Mouse (Mus musculus): ENCODE data around the gene Gm49384. TPM values are rescaled to one million over a fixed set of nuclear protein-coding genes. Genes with fewer than 3 reads are reported as not detected.
"Not testable (repeated sequence)": the region's sequence is repeated elsewhere in the genome, so short reads cannot be mapped to it uniquely, and the experiment has no call there.

Gene Gm49384
- polyA plus RNA-seq, 1 experiment from 2014 or later: 46.3 TPM

GRCm38 (mm10) chr12:69159578-69159940, 44.5 kb downstream of the Gm49384 start:
- Histone ChIP-seq H3K27ac (replicated peaks; ENCODE audit: low read depth, low read length) (no peak overlapping the region), H3K9ac (replicated peaks; ENCODE audit: low read length) (no peak overlapping the region), H3K4me3 (ENCODE audit: low read depth, low read length) (no peak overlapping the region), H3K9me3 (replicated peaks; ENCODE audit: control insufficient read depth, low read length) (no peaks in the 10 kb centered on the region), H3K4me2 (ENCODE audit: low read depth, low read length) (no peak overlapping the region), H3K36me3 (replicated peaks; ENCODE audit: control insufficient read depth, insufficient read depth, low read depth, low read length) (peaks cover 5% of the 10 kb centered on the region), H3K4me1 (ENCODE audit: control insufficient read depth, insufficient read depth, low read length) (no peaks in the 10 kb centered on the region), H3K27me3 (ENCODE audit: control insufficient read depth, insufficient read depth, low read length) (no peaks in the 10 kb centered on the region)
- DNase-seq (ENCODE audit: low spot score) (peak; percentile 83), ATAC-seq (replicated peaks; ENCODE audit: insufficient number of reproducible peaks, low FRiP score, low TSS enrichment, low read depth) (no peak)
- WGBS: 7% methylated on average over 9 of the region's 9 CpGs

GRCm38 (mm10) chr12:69158765-69159577, 45.1 kb downstream of the Gm49384 start, which contains the start of gene Rps29:
Rps29 (minus strand) TSS chr12:69159186.
- H3K9me3 ChIP-seq (replicated peaks; ENCODE audit: control insufficient read depth, low read length): not testable (repeated sequence)
- WGBS: under 1% methylated on average over 57 of the region's 68 CpGs
- peak; percentile 99 for DNase-seq (ENCODE audit: low spot score)

GRCm38 (mm10) chr12:69158366-69158764, 45.7 kb downstream of the Gm49384 start:
- Histone ChIP-seq H3K4me3 (ENCODE audit: low read depth, low read length) (peak overlapping the region; percentile 71), H3K9ac (replicated peaks; ENCODE audit: low read length) (peak overlapping the region; percentile 91), H3K27ac (replicated peaks; ENCODE audit: low read depth, low read length) (peak overlapping the region; percentile 77), H3K4me2 (ENCODE audit: low read depth, low read length) (peak overlapping the region; percentile 70), H3K4me1 (ENCODE audit: control insufficient read depth, insufficient read depth, low read length) (no peaks in the 10 kb centered on the region), H3K36me3 (replicated peaks; ENCODE audit: control insufficient read depth, insufficient read depth, low read depth, low read length) (peaks cover 5% of the 10 kb centered on the region), H3K27me3 (ENCODE audit: control insufficient read depth, insufficient read depth, low read length) (no peaks in the 10 kb centered on the region), H3K9me3 (replicated peaks; ENCODE audit: control insufficient read depth, low read length) (no peaks in the 10 kb centered on the region)
- DNase-seq (ENCODE audit: low spot score): peak; percentile 36
- no peak for ATAC-seq (replicated peaks; ENCODE audit: insufficient number of reproducible peaks, low FRiP score, low TSS enrichment, low read depth)
- WGBS: 0% methylated on average over 19 of the region's 19 CpGs

More at GRCm38 (mm10) chr12:69158765-69159577, 45.1 kb downstream of the Gm49384 start, which contains the start of gene Rps29:
- not testable (repeated sequence) for H3K27me3 ChIP-seq (ENCODE audit: control insufficient read depth, insufficient read depth, low read length); H3K4me1 ChIP-seq (ENCODE audit: control insufficient read depth, insufficient read depth, low read length); H3K36me3 ChIP-seq (replicated peaks; ENCODE audit: control insufficient read depth, insufficient read depth, low read depth, low read length)
- Histone ChIP-seq H3K9ac (replicated peaks; ENCODE audit: low read length) (peak within 1 kb of the TSS; percentile 91), H3K4me3 (ENCODE audit: low read depth, low read length) (peak within 1 kb of the TSS; percentile 71), H3K27ac (replicated peaks; ENCODE audit: low read depth, low read length) (peak within 1 kb of the TSS; percentile 77), H3K4me2 (ENCODE audit: low read depth, low read length) (peak within 1 kb of the TSS; percentile 70)
- peak; percentile 99 for ATAC-seq (replicated peaks; ENCODE audit: insufficient number of reproducible peaks, low FRiP score, low TSS enrichment, low read depth)

- no peaks in the 10 kb centered on the region for H3K27me3 ChIP-seq (ENCODE audit: control insufficient read depth, insufficient read depth, low read length)
- H3K27ac ChIP-seq (replicated peaks; ENCODE audit: low read depth, low read length): no peak overlapping the region
- H3K4me2 ChIP-seq (ENCODE audit: low read depth, low read length): no peak overlapping the region
- no peaks in the 10 kb centered on the region for H3K9me3 ChIP-seq (replicated peaks; ENCODE audit: control insufficient read depth, low read length)
- peaks cover 5% of the 10 kb centered on the region for H3K36me3 ChIP-seq (replicated peaks; ENCODE audit: control insufficient read depth, insufficient read depth, low read depth, low read length)
- ATAC-seq (replicated peaks; ENCODE audit: insufficient number of reproducible peaks, low FRiP score, low TSS enrichment, low read depth) (no peak), DNase-seq (ENCODE audit: low spot score) (no peak)
- H3K9ac ChIP-seq (replicated peaks; ENCODE audit: low read length): no peak overlapping the region
- H3K4me1 ChIP-seq (ENCODE audit: control insufficient read depth, insufficient read depth, low read length): no peaks in the 10 kb centered on the region
- H3K4me3 ChIP-seq (ENCODE audit: low read depth, low read length): no peak overlapping the region
- 92% methylated on average over 2 of the region's 2 CpGs for WGBS
These were observed 47.0 kb downstream of the Gm49384 start for GRCm38 (mm10) chr12:69157107-69157506.

GRCm38 (mm10) chr12:69156436-69156835, 47.6 kb downstream of the Gm49384 start:
- Histone ChIP-seq H3K4me3 (ENCODE audit: low read depth, low read length) (no peak overlapping the region), H3K9me3 (replicated peaks; ENCODE audit: control insufficient read depth, low read length) (no peaks in the 10 kb centered on the region), H3K36me3 (replicated peaks; ENCODE audit: control insufficient read depth, insufficient read depth, low read depth, low read length) (peaks cover 5% of the 10 kb centered on the region), H3K4me1 (ENCODE audit: control insufficient read depth, insufficient read depth, low read length) (no peaks in the 10 kb centered on the region), H3K27me3 (ENCODE audit: control insufficient read depth, insufficient read depth, low read length) (no peaks in the 10 kb centered on the region), H3K27ac (replicated peaks; ENCODE audit: low read depth, low read length) (no peak overlapping the region), H3K9ac (replicated peaks; ENCODE audit: low read length) (no peak overlapping the region), H3K4me2 (ENCODE audit: low read depth, low read length) (no peak overlapping the region)
- no peak for DNase-seq (ENCODE audit: low spot score)
- ATAC-seq (replicated peaks; ENCODE audit: insufficient number of reproducible peaks, low FRiP score, low TSS enrichment, low read depth): no peak
- 87% methylated on average over 4 of the region's 4 CpGs for WGBS

GRCm38 (mm10) chr12:69155923-69156322, 48.1 kb downstream of the Gm49384 start:
- whole genome bisulfite sequencing: 86% methylated on average over 2 of the region's 2 CpGs
- peaks cover 5% of the 10 kb centered on the region for H3K36me3 ChIP-seq (replicated peaks; ENCODE audit: control insufficient read depth, insufficient read depth, low read depth, low read length)
- DNase-seq (ENCODE audit: low spot score) (no peak), ATAC-seq (replicated peaks; ENCODE audit: insufficient number of reproducible peaks, low FRiP score, low TSS enrichment, low read depth) (no peak)
- no peak overlapping the region for H3K4me3 ChIP-seq (ENCODE audit: low read depth, low read length)
- no peak overlapping the region for H3K27ac ChIP-seq (replicated peaks; ENCODE audit: low read depth, low read length)
- H3K9ac ChIP-seq (replicated peaks; ENCODE audit: low read length): no peak overlapping the region
- H3K27me3 ChIP-seq (ENCODE audit: control insufficient read depth, insufficient read depth, low read length): no peaks in the 10 kb centered on the region
- no peaks in the 10 kb centered on the region for H3K4me1 ChIP-seq (ENCODE audit: control insufficient read depth, insufficient read depth, low read length)
- no peaks in the 10 kb centered on the region for H3K9me3 ChIP-seq (replicated peaks; ENCODE audit: control insufficient read depth, low read length)
- no peak overlapping the region for H3K4me2 ChIP-seq (ENCODE audit: low read depth, low read length)

GRCm38 (mm10) chr12:69150049-69150448, 54.0 kb downstream of the Gm49384 start:
- no peak overlapping the region for H3K9ac ChIP-seq (replicated peaks; ENCODE audit: low read length)
- H3K4me2 ChIP-seq (ENCODE audit: low read depth, low read length): no peak overlapping the region
- H3K27ac ChIP-seq (replicated peaks; ENCODE audit: low read depth, low read length): no peak overlapping the region
- H3K27me3 ChIP-seq (ENCODE audit: control insufficient read depth, insufficient read depth, low read length): no peaks in the 10 kb centered on the region
- 85% methylated on average over 13 of the region's 13 CpGs for WGBS
- H3K9me3 ChIP-seq (replicated peaks; ENCODE audit: control insufficient read depth, low read length): no peaks in the 10 kb centered on the region
- no peak for ATAC-seq (replicated peaks; ENCODE audit: insufficient number of reproducible peaks, low FRiP score, low TSS enrichment, low read depth)
- no peak for DNase-seq (ENCODE audit: low spot score)
- H3K4me1 ChIP-seq (ENCODE audit: control insufficient read depth, insufficient read depth, low read length): no peaks in the 10 kb centered on the region
- no peaks in the 10 kb centered on the region for H3K36me3 ChIP-seq (replicated peaks; ENCODE audit: control insufficient read depth, insufficient read depth, low read depth, low read length)
- H3K4me3 ChIP-seq (ENCODE audit: low read depth, low read length): no peak overlapping the region

- H3K4me2 ChIP-seq (ENCODE audit: low read depth, low read length): no peak overlapping the region
- no peak for DNase-seq (ENCODE audit: low spot score)
- H3K9me3 ChIP-seq (replicated peaks; ENCODE audit: control insufficient read depth, low read length): no peaks in the 10 kb centered on the region
- H3K27me3 ChIP-seq (ENCODE audit: control insufficient read depth, insufficient read depth, low read length): no peaks in the 10 kb centered on the region
- no peak overlapping the region for H3K27ac ChIP-seq (replicated peaks; ENCODE audit: low read depth, low read length)
- 96% methylated on average over 5 of the region's 5 CpGs for WGBS
- H3K4me3 ChIP-seq (ENCODE audit: low read depth, low read length): no peak overlapping the region
- H3K36me3 ChIP-seq (replicated peaks; ENCODE audit: control insufficient read depth, insufficient read depth, low read depth, low read length): no peaks in the 10 kb centered on the region
- H3K9ac ChIP-seq (replicated peaks; ENCODE audit: low read length): no peak overlapping the region
- H3K4me1 ChIP-seq (ENCODE audit: control insufficient read depth, insufficient read depth, low read length): no peaks in the 10 kb centered on the region
- ATAC-seq (replicated peaks; ENCODE audit: insufficient number of reproducible peaks, low FRiP score, low TSS enrichment, low read depth): no peak
These were observed 56.8 kb downstream of the Gm49384 start for GRCm38 (mm10) chr12:69147166-69147735.
